Mouse (Mus musculus) kidney, adult 2 months (tissue): ENCODE results near the gene Gm20379.

Experiments used
- CTCF ChIP-seq: fragments of 200-500 bp; conservative IDR thresholded peaks from 2 replicates; pipeline ENCODE4 v1.5.1; 2011; ENCODE audit warnings: low read depth, mild to moderate bottlenecking, control low read depth, low read length, moderate library complexity, mixed read lengths; ENCODE audit not compliant: insufficient read depth, insufficient read length
- POLR2A ChIP-seq: fragments of 200-500 bp; IDR thresholded peaks from one replicate; pipeline ENCODE4 v1.6.1; 2011; ENCODE audit warnings: low read depth, low read length, control low read depth

- TF ChIP-seq POLR2A (no peak), CTCF (no peak)
These were observed 30.5 kb upstream of the Gm20379 start for GRCm38 (mm10) chr13:92275292-92275691.
